Mouse (Mus musculus) telencephalon, adult 2 months (tissue): ENCODE results near the gene Rpp14.
"Not testable (repeated sequence)": the region's sequence is repeated elsewhere in the genome, so short reads cannot be mapped to it uniquely, and the experiment has no call there.

Source experiments
- DNase-seq: peaks from one replicate; pipeline ENCODE4 v3.0.0-alpha.2; 2011; ENCODE audit warnings: low read depth, low spot score

Gene Rpp14

GRCm38 (mm10) chr14:8114756-8115155 is 34.6 kb downstream of the Rpp14 start:
- no peak for DNase-seq

GRCm38 (mm10) chr14:8115772-8116171 is 35.6 kb downstream of the Rpp14 start:
- DNase-seq = no peak

GRCm38 (mm10) chr14:8117371-8117770 is 37.2 kb downstream of the Rpp14 start:
- DNase-seq = no peak

- DNase-seq = no peak
These were observed 39.3 kb downstream of the Rpp14 start for GRCm38 (mm10) chr14:8119454-8119853.

- no peak for DNase-seq
These were observed 39.7 kb downstream of the Rpp14 start for GRCm38 (mm10) chr14:8119904-8120303.

GRCm38 (mm10) chr14:8123141-8123540 is 43.0 kb downstream of the Rpp14 start:
- DNase-seq = no peak

GRCm38 (mm10) chr14:8123611-8124010 is 43.4 kb downstream of the Rpp14 start:
- DNase-seq = not testable (repeated sequence)

- no peak for DNase-seq
These were observed 44.1 kb downstream of the Rpp14 start for GRCm38 (mm10) chr14:8124046-8124881.

GRCm38 (mm10) chr14:8127971-8128370 is 47.8 kb downstream of the Rpp14 start:
- no peak for DNase-seq

GRCm38 (mm10) chr14:8132789-8133188 is 52.6 kb downstream of the Rpp14 start:
- DNase-seq = no peak

GRCm38 (mm10) chr14:8134234-8134633 is 54.1 kb downstream of the Rpp14 start:
- DNase-seq = no peak

- peak; percentile 89 for DNase-seq
These were observed 55.0 kb downstream of the Rpp14 start for GRCm38 (mm10) chr14:8135130-8135529.

- DNase-seq = no peak
These were observed 59.9 kb downstream of the Rpp14 start for GRCm38 (mm10) chr14:8139724-8140710.

- no peak for DNase-seq
These were observed 61.0 kb downstream of the Rpp14 start for GRCm38 (mm10) chr14:8141131-8141530.
